Mouse (Mus musculus) left cerebral cortex, adult 8-10 months (tissue): ENCODE measurements around the gene Arfip1. TPM values are rescaled to one million over a fixed set of nuclear protein-coding genes. Genes with fewer than 3 reads are reported as not detected.
"Not testable (repeated sequence)": the region's sequence is repeated elsewhere in the genome, so short reads cannot be mapped to it uniquely, and the experiment has no call there.

Source experiments
- DNase-seq, 2 experiments: peaks; one replicate each; pipeline ENCODE4 v3.0.0; 2022; ENCODE audit warnings: low spot score in 2 of 2
- total RNA-seq, 4 experiments: library from RNA; stranded (reverse); gene quantifications; 2 replicates each; pipeline ENCODE4 v1.2.4; 2022

Gene Arfip1
- total RNA-seq, 4 experiments from 2014 or later: 19.3 to 22.5 (median 19.8) TPM

DNA sequence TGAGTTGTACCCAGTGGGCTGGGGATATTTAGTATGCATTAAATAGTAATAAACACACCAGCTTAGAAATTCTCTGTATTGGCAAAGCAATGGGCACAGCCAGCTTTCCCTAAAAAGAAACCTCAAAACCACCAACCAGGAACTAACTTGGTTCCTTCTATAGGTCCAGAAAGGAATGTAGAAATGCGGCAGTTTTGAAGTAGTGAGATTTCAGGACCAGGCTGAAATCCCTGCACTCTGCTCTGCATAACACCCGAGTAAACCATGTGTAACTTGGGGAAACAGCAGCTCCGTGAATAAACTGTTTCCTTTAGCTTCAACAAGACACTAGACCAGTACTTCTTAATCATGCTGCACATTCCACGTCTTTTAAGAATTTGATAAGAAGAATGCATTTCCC is 1.7 kb downstream of the Arfip1 start:
- DNase-seq: no peak

DNA sequence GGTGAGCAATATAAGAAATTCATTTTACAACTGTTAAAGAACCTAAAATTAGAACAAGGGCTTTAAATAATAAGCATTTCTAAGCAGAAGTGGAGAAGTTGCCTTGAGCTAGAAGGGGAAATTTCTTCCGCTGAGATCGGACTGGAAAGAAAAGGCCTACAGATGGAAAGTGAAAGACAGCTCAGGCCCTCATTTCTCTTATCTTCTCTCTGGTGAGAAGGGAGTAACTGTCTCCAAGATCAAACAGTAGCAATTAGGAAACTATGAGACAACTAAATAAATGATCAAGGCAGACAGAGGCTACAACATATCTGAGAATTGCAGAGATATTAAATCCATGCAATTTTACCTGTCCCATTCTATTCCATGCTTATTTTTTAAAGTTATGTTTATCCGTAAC is 11.9 kb downstream of the Arfip1 start:
- no peak for DNase-seq

DNA sequence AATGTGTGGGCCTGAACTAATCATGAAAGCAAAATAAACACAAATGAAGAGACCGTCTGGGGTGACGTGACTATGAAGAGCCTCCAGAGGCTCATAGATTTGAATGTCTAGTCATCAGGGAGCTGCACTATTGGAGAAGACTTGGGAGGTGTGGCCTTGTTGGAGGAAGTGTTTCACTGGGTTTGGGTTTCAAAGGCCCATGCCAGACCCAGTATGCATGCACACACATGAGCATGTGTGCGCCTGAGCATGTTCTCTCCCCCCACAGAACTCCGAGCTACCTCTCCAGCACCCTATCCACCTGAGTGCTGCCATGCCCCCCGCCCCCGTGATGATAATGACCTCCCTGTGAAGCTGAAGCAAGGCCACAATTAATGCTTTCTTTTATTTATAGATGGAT is 12.8 kb downstream of the Arfip1 start:
- no peak for DNase-seq

DNA sequence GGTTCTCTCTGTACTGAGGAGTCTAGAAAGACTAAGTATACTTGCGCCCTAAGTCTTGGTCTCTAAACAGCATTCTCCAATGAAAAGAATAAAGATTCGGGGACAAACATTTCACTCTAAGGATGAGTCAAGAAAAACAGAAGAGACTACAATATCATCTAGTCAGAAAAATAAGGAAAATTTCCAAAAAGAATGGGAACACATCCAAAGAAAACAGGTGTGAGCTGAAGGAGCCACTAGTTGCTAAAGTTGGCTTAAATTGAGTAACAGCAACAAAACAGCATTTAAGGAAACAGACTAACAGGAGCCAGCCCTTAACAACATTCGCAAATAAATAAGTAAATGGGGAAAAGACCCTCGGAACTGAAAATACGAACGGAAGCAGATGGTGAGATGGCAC is 13.9 kb downstream of the Arfip1 start:
- no peak for DNase-seq

DNA sequence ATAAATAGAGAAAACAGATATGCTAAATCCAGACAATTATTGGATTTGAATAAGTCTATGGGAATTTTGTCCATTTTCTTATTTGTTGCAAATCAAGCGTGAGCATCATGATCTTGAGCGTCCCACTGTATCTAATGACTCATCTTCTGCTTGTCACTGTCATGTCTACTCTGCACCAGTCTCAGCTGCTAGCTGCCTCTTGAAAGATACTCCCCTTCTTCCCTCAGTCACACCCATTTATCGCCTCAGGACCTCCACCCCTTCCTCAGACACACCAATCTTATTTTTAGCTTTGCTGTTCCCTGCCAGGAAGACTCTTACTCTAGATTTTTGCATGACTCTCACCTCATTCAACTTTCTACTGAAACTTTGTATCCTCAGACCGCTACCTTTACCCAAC is 19.0 kb downstream of the Arfip1 start:
- DNase-seq: no peak

DNA sequence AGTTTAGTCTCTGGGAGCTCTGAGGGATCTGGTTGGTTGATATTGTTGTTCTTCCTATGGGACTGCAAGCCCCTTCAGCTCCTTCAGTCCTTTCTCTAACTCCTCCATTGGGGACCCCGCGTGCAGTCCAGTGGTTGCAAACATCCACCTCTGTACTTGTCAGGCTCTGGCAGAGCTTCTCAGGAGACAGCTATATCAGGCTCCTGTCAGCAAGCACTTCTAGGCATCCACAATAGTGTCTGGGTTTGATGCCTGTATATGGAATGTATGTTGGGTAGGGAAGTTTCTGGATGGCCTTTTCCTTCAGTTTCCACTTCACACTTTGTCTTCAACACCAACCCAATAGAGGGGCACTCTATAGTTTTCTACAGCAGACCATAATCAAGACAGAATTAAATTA is 19.5 kb downstream of the Arfip1 start:
- not testable (repeated sequence) for DNase-seq

DNA sequence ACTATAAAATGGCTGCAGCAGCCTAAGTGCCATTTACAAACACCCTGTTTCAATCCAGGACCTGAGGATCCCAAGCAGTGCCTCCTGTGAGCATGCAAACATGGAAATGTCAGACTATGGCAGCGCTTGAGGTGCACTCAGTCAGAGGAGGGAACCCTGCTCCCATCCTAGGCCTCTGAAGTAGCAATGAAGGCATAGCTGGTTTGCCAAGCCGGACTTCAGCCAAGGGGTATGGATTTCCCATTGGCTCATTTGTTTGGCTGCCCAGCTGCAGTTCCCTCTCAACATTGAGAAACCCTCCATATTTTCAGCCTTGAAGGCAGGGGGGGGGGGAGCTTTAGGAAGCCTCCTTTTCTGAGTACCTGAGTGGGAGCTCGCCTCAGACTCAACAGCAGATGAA is 24.1 kb downstream of the Arfip1 start:
- no peak for DNase-seq

DNA sequence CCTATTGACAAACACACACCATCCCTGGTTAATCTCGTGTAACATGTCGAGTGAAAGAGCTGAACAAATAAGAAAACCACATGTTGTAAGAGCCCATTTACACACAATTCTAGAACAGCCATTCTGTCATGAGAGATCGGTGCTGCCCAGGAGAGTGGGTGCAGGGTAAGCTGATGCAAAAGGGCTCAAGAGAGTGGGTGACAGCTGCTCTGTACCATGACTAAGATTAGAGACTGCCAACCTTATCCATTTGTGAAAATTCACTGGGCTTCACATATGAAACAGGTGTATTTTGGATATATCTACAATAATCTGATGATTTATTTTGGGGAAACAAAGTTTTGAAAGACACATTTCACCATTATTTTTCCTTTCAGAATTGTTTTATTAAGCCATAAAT is 26.6 kb downstream of the Arfip1 start:
- no peak for DNase-seq

DNA sequence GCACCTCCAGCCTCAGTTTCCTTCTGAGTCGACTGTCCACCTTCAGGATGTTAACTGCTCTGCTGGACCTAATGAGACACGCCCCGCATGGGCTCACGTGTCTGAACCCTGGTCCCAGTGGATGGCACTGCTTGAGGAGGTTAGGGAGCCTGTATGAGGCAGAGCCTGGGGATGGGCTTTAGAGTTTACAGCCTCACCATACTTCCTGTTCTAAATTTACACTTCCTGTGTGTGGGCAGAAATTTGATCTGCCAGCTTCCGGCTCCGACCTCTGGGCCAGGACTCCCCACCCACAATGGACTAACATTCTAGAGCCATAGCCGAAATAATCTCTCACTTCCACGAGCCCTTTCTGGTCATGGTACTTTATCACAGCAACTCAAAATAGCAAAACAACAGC is 35.2 kb downstream of the Arfip1 start:
- DNase-seq: no peak

DNA sequence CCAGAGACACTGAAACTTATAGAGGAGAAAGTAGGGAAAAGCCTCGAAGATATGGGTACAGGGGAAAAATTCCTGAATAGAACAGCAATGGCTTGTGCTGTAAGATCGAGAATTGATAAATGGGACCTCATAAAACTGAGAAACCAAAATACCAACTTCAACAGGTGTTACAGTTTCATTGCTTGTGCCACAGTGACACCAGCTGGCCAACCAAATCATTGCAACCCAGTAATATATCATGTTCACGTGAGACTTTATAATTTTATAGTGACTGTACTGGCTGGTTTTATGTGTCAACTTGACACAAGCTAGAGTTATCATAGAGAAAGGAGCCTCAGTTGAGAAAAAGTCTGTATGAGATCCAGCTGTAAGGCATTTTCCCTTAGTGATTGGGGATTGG is 40.0 kb downstream of the Arfip1 start:
- peak in 1 of 2 experiments; percentile 61 for DNase-seq

DNA sequence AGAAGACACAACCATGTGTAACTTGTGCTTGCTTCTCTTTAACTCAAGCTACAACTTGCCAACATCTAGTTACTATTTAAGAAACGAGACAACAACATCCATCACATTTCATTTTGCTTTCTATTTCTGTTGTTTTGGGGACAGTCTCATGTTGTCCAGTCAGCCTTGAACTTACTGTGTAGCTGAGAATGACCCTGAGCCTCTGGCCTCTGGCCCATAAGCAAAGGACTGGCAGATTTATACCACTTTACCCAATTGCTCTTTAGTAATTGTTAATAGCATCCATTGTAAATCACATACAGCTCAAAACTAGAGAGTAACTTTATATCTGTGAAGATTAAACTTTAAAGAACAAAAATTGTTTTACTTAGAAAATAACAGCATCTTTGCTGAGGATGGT is 40.5 kb downstream of the Arfip1 start:
- no peak for DNase-seq

DNA sequence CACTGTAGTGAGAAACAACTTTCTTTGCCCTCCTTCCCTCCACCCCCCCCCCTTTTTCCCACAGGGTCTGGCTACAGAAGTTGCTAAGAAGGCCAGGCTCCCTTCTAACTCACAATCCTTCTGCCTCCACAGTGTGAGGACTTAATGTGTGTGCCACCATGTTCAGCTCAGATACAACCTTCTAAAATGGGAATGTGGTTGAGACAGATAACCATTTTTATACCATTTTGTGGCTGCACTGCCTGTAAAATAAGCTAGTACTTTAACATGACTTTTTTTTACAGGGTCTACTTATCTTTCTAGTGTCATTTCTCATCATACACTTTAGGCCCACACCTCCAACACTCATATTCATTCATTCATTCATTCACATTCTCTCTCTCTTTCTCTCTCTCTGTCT is 41.8 kb downstream of the Arfip1 start:
- no peak for DNase-seq

DNA sequence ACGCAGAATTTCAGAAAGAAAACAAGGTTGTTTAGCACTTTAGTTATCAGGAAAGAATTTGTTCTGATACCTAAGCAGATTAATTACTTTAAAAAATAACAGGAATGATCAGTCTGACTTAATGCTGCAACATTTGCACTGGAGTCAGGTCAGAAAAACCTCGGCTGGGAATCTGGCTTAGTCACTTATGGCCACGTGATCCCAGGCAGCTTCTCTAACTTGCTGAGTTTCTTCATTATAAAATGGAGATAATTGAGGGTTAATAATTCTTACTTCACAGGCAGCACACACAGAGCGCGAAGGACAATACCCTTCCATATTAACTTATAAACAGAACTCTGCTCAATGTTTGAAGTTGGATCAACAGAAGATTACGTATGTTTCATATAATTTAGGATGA is 45.4 kb downstream of the Arfip1 start:
- DNase-seq: no peak

DNA sequence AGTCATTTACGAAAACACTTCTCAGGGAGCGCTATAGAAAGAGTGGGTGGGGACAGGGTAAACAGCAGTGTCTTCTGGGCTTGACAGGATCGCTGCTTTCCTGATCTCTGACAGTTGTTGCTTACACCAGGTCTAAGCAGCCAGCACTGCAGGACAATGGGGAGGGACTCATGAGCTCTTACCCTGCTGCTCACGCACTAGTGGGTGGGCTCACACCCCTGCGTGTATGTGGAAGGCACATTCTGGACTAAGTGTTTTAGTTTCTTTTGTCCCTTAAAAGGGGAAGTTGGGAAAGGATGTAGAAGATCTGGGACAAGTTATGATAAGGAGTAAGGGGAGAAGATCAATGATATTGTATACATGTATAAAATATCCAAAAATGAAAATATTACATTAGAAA is 49.2 kb downstream of the Arfip1 start:
- no peak for DNase-seq

DNA sequence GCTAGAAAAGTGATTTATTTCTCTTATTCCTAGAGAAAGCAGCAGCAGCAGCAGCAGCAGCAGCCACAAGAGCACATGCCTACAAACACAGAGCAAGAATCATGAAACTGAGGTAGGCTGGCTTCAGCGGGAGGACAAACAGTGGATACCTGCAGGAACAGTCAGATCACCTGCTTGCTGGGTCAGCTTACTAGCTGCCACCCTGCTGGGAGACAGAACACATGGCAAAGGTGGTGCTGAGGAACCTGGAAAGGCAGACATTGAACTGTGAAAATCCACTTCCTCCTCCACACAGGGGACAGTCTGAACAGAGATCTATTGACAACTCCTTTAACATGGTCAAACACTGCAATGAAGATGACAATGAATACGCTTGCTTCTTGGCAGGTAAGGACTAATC is 53.4 kb downstream of the Arfip1 start:
- no peak for DNase-seq

DNA sequence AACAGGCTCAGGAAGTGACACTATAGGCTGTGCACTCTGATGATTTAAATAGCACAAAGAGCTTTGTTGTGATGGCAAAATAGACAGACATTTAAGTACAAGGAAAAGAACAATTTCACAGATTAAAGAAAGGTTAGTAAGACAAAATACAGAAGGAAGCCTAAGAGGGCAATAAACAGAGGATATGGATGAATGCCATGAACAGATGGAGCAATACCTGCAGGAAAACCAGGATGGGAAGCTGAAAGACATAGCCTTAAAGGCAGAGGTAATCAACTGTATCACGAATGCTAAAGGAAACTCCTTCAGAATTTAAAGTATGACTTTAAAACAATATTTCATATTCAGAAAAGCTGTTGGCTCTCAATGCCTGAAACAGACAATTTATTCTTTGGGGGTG is 57.5 kb downstream of the Arfip1 start:
- no peak for DNase-seq

DNA sequence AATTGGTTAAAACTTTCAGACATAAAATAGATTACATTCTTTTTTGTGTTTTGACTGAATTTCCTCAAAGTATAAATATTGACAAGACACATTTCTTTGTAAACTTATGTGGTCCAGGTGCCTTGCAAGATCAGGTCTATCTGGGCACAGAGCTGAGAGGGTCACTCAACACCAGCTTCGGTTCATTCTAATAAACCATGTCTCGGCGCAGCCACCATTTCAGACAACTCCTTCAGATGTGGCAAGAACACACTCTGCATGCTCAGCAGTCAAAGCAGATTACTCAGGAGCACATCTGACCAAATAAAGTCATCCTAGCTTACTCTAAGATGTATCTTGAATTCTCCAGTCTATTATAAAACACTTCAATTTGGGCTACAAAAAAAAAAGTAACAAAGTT is 66.3 kb downstream of the Arfip1 start:
- no peak for DNase-seq

DNA sequence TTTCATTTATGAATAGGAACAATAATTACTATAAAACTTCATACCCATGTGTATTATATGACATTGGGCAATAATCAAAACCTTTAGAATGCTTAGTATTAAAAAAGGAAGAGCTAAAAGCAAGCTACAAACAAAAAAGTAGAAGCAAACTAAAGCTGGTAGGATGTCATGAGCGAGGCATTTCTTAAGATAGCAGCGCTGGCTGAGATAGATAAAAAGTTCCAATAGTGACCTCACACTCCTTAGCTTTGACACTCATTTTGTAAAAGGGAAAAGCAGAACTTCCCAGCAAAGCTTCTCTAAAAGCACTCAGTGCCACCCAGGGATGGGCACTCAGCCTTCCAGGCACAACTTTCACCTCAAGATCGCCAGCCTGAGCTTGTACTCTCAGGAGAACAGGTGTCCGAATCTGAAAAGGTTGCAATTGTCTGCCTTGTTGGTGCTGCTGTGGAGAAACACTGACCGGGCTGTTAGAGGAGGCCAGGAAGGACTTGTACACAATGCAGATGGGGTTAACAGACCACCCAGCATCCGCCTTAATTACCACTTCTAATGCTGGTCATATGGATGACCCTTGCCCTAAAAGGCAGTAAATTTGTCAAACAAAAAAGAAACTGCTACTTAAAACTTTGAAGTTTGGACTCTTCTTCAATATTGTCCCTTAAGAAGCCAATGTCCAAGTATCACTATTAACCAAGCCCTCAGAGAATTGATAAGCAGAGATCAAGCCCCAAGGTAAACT is 69.5 kb downstream of the Arfip1 start:
- no peak for DNase-seq

DNA sequence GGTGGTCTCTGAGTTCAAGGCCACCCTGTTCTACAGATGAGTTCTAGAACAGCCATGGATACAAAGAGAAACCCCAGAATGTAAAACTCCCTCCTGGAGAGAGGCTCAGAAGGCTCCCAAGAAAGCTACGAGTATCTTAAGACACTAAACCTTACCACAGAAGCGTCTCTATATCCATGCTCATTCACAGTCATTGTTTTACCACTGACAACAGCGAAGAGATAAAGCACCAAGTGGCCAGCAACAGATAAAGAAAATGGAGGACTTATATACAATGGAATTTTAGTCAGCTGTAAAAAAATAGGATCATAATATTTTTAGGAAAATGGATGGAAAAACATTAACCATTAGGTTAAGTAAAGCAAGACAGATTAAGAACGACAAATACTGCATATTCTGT is 77.2 kb downstream of the Arfip1 start:
- no peak for DNase-seq

DNA sequence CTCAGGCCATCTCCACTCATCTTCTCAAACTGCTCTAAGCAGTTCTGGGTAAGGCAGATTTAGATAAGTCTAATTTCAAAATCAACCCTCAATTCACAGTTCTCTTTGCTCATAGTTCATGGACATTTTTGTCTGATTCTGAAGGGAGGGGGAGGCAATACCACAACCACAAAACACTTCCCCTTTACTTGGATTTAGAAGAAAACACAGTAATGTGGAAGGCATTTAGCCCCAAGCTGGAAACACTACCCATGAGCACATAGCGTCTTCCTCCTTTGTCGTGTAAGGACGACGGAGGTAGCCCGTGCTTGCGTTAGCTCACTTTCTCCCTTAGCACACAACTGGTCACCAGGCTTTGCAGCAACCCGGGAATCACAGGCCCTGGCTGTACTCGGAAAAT is 78.1 kb downstream of the Arfip1 start:
- DNase-seq: no peak

DNA sequence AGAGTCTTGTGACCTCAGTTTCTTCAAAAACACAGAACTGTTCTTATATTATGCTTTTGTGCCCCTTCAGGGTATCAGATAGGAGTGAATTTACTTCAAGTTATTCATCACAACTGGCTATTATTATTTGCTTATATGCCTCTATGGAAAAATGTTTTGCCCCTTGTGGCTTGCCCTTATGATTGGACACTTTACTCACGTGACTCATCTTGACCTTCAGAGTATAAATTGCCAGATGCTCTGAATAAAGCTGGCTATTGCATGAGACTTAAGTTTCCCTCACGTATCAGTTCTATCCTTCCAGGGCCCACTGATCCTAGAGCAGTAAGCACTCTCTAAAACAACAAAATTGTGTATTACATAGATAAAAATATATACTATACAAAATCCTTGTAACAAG is 80.3 kb downstream of the Arfip1 start:
- no peak for DNase-seq

DNA sequence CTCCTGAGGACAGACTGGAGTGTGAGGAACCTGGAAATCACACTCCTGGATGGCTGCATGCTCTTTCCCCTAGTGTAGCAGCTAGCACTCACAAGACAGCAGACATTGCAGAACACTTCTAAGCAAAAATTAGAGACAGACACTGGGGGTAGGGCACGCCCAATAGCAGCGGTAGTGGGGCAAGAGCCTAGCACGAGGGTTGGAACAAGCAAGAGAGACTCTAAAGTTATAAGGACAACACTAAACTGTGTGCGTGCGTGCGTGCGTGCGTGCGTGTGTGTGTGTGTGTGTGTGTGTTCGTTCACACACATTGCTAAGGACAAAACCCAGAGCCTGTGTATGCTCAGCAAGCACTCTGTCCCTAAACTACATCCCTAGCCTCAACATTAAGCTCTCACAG is 81.9 kb downstream of the Arfip1 start:
- DNase-seq: no peak

DNA sequence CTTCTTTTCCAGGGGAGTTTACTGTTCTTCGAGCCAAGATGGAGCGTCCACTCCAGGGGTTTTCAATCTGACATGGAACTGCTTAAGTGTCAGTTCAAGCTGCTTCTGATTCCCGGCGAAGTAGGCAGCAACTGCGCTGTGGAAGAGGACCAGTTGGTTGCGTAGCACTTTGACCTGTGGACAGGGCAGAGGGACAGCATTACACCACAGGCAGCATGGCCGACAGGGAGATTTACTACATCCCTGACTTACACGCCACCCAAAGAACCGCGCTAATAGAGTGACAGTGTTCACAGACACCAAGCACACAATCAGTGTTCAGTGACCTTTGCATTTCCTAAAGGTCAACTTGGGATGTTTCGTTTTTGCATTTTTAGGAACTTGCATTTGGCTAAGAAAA is 84.7 kb downstream of the Arfip1 start:
- no peak for DNase-seq

DNA sequence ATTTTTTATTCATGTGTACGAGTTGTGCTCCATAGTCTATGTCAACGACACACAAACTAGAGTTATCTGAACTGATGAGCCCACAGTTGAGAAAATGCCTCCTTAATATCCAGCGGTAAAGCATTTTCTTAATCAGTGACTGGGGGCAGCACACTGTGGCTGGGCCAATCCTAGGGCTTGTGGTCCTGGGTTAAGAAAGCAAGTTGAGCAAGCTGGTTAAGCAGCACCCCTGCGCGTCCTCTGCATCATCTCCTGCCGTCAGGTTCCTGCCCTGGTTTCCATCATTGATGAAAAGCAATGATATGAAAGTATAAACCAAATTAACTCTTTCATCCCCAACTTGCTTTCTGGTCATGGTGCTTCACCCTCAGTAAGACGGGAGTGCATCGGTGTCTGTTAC is 89.8 kb downstream of the Arfip1 start:
- no peak for DNase-seq
